Mouse (Mus musculus): ENCODE data around the gene Ephb6. TPM values are rescaled to one million over a fixed set of nuclear protein-coding genes. Genes with fewer than 3 reads are reported as not detected.
"Not testable (repeated sequence)": the region's sequence is repeated elsewhere in the genome, so short reads cannot be mapped to it uniquely, and the experiment has no call there.

The Ephb6 gene
- total RNA-seq (2021) = 100 to 1,000 TPM; 116 to 117 TPM

DNA sequence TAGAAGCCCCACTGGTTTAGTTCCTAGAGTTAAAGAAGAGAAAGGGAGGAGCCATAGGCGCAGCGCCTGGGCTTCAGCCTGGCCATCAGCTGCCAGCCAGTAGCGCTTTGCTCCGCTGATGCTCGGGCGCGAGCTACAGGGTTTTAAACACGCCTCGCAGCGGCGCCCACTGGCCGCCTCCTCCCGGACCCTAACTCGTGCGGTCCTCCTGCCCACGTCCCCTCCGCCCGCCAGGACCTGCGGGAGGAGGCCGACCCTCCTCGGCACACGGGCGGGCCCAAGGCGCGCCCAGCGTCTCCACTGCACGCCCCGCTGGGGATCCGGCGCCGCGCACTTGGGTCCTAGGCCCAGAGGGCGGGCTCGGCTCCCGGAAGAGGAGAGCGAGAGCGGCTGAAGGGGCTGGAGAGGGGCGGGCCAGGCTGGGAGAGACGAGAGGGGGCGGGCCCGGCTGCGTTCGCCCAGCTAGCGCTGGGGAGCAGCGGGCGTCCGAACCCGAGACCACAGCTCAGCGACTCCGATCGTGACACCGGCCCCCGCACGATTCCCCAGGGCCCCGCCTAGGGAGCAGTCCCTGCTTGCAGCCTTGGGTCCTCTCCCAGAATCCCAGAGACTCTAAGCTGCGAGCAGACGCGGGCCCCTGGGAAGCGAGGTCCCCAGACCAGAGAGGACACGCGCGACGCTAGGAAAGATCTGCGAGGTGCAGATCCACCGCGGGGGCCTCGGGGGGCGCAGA lies at the start of gene Ephb6:
Ephb6 (plus strand) TSS at position 422 of the 733 bp plus-strand sequence.
- intact Hi-C loops (cut with DNase I) = loop anchor here (2.0 to 5.0 kb wide), 3 partner anchors 156 to 717 kb away; partner anchors contain the start of gene Fam131b
- DNase-seq (ENCODE audit: low spot score in 2 of 2) = peak; percentile 73 to 76

DNA sequence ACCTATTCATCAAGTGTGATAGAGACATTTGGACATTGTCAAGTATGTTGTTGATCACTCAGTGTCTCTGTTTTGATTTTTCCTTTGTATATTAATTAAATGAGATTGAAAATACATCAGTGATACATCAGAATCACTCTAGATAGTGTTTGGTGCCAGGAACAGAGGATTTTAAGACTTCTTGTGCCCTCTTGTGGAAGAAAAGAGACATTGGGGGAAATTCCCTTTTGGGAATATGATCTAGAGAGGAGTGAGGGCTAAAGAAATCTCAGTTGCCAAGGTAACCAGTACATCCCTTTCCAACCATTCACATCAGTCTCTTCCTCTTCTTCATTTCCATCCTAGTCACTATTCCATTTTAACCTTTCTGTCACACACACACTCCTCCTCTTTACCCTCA lies 48.9 kb upstream of the Ephb6 start:
- intact Hi-C loops (cut with DNase I) = loop anchor here (5.0 kb wide), 2 partner anchors 294 to 499 kb away; no protein-coding TSS in a partner anchor
- peak in 1 of 2 experiments; percentile 64 for DNase-seq (ENCODE audit: low spot score in 2 of 2)

DNA sequence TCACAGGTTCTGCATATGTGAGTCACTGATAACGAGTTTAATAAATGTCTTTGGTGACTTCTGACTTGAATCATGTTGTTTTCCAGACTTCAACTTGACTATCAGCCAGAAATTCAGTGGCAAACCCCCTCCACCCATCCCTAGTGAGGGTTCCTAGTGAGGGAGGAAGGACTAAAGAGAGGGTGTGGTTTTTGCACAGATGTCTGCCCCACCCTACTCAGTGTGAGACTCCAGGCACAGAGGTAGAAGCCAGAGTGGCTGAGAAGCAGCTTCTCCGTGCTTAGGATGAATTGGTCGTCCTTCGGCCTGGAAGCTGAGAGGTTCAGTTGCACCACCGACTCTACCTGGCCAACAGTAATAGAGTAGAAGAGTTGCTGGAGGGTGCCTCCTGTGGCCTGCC lies 47.8 kb upstream of the Ephb6 start:
- no peak for DNase-seq (ENCODE audit: low spot score in 2 of 2)
- intact Hi-C loops (cut with DNase I) = loop anchor here (5.0 kb wide), 2 partner anchors 295 to 500 kb away; no protein-coding TSS in a partner anchor

DNA sequence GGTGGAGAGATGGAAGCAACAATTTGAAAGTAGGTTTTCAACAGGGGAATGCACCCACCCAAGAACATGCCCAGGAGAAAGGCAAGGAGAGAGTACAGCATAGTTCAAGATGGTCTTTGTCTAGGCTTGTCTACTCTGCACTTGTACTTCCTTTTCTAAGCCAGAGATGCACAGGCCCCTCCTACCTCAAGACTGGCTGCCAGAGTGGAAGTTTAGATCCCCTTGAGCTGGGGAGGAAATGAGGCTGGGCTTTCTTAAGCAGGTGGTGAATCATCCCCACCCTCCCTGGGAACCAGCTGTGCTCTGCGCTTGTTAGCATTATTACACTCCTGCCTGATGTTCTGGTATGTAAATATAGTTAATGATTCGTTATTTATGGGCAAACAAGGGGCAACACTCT lies 47.0 kb upstream of the Ephb6 start:
- no peak for DNase-seq (ENCODE audit: low spot score in 2 of 2)
- intact Hi-C loops (cut with DNase I) = loop anchor here (5.0 kb wide), 2 partner anchors 296 to 501 kb away; no protein-coding TSS in a partner anchor

DNA sequence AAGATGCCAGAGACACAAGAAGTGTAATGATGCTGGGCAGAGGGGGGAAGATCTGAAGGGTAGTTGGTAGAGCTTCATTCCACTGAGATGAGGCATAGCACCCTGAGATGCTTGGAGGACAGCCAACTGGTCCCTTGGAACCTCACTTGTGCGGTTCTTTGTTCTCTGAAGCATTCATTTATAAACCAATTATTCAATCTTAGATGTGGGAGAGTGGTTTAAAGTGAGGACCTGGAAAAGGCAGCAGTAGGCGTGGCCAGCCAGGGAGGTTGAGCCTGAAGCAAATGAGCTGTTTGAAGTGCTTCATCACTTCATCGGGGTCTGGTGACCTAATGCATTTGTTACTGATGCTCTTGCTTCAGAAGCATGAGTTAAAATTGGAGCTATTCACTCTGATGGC lies 46.0 kb upstream of the Ephb6 start:
- intact Hi-C loops (cut with DNase I) = loop anchor here (5.0 kb wide), 2 partner anchors 297 to 502 kb away; no protein-coding TSS in a partner anchor
- DNase-seq (ENCODE audit: low spot score in 2 of 2) = no peak

DNA sequence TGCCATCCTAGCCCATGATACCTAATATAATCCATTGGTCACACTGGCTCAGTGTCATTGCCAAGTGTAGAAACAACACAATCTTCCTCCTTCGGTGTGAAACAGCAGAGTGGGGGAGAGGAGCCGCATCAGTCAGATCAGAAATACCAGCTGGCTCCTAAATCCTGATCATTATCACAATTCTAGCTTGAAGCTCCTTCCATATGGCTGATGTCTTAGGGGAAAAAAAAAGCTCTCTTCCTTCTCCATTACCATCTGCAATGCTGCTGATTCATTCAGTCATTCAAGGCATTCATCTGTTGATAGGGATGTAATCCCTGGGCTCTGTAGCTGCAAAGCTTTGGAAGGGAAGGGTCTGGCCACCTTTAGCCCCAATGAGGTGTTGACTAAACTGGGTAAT lies 45.0 kb upstream of the Ephb6 start:
- DNase-seq (ENCODE audit: low spot score in 2 of 2) = peak; percentile 34 to 78
- intact Hi-C loops (cut with DNase I) = no loop called here

DNA sequence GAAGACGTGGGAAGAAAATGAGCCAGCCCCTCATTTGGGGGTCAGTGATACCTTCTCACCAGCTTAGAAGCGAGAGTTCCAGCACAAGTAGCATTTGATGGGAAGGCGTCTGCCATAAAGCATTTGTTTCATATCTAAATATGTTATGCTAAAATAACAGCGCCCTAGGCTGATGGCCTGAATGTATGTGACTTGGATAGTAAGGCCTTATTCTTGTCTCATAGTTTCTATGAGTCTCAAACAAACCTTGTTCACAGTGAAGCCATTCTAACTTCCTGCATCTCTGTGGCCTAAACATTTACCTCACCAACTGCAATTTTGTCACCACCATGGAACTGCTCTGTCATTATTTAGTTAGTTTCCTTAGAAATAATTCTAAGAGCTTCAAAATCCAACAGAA lies 42.7 kb upstream of the Ephb6 start:
- no peak for DNase-seq (ENCODE audit: low spot score in 2 of 2)
- intact Hi-C loops (cut with DNase I) = no loop called here

DNA sequence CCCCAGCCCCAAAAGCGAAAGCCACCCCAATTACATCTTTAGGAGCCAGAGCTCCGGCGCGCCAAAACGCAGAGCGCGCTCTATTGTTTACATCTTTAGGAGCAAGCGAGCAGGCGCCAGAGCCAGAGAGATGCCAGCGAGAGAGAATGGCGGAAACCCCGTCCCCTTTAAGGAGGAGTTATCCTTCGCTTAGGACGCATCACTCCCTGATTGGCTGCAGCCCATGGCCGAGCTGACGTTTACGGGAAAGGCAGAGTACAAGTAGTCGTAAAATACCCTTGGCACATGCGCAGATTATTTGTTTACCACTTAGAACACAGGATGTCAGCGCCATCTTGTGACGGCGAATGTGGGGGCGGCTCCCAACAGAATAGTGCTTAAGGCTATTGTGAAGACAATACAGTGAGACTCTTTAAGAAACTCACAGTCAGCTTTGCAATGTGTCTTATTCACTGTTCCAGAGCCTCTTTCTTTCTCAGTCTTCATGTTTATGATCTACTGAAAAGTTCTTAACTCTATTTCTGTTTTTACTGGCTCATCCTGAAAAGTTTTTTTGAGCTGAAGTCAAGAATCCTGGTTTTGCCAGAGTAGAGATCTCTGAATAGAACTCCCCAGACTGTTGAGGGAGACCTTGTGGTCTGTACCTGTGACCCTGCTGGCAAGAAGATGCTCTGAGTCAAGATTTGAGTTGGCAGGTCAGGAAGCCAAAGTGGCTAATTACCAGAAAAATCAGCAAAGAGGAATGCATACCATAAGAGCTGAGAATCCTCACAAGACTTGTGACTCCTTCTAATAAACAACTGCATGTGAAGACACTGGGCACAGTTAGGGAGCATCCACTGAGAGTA lies 42.0 kb upstream of the Ephb6 start:
- DNase-seq (ENCODE audit: low spot score in 2 of 2); intact Hi-C loops (cut with DNase I): not testable (repeated sequence)

DNA sequence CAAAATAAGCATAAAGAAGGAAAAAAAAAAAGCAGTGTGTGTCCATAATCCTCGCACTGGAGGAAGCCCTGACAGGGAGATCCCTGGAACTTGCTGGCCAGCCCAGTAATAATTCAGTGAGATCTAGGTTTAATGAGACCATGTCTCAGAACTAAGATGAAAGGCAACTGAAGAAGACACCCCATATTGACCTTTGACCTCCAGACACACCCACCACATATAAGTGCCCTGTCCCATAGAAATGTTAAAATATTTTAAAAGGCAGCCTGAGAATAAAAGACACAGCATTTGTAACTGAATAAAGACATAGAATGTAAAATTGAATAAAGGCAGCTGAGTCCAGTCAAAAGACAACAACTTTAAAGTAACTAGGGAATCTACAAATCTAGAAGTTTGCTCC lies 40.0 kb upstream of the Ephb6 start:
- DNase-seq (ENCODE audit: low spot score in 2 of 2) = no peak
- intact Hi-C loops (cut with DNase I) = no loop called here

DNA sequence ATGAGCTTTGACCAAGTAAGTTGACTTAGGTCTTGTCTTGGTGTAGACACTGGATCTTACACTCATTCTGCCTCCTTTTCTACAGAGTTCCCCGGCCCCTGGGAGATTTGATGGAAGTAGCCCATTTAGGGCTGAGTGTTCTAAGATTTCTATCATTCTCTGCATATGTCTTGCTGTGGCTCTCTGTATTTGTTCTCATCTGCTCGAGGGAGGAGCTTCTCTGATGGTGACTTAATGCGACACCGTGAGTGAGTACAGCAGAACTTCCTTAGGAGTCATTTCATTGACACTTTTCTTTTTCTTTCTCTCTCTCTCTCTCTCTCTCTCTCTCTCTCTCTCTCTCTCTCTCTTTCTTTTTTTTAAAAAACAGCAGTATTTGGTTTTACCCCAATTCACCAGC lies 38.3 kb upstream of the Ephb6 start:
- no peak for DNase-seq (ENCODE audit: low spot score in 2 of 2)
- intact Hi-C loops (cut with DNase I) = no loop called here

DNA sequence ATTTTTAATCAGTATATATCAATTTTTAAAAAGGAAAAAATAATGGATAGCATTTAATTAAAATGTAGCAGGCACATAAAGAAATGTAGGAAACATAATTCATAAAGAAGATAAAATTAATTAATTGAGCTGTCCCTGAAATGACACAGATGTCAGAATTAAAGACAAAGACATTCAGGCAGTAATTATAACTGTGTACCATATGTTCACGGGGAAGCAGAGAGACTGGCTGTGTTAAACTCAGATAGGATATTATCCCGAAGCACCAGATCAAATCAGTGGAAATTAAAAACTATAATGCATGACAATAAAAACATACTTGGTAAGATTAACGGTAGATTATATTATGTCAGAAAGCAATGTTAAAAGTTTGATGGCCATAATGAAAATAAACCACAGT lies 36.2 kb upstream of the Ephb6 start:
- no peak for DNase-seq (ENCODE audit: low spot score in 2 of 2)
- intact Hi-C loops (cut with DNase I) = no loop called here

DNA sequence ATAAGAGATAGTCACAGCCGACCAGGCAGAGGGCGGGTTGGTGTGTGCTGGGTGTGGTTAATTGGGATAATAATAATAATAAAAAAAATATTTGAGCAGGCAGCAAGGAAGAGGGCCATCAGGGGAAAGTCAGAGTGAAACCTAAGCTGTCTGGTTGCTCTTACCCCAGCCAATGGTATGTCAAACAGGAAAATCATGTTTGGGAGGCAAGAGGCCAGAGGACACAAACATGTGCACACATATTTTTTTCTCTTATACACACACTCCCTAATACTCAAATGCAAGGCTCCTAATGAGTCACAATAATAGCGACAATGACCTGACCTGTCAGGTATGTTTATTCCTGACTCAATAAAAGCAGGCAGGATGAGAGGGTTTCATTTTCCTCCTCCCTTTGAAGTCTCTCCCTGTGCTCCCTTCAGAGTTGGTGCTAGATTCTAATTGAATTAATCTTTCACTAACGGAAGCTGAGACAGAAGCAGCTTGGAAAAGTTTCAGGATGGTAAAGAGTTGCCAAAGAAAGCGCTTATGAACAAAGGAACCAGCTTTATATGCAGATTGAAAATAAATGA lies 28.7 kb upstream of the Ephb6 start:
- DNase-seq (ENCODE audit: low spot score in 2 of 2) = no peak
- intact Hi-C loops (cut with DNase I) = no loop called here

DNA sequence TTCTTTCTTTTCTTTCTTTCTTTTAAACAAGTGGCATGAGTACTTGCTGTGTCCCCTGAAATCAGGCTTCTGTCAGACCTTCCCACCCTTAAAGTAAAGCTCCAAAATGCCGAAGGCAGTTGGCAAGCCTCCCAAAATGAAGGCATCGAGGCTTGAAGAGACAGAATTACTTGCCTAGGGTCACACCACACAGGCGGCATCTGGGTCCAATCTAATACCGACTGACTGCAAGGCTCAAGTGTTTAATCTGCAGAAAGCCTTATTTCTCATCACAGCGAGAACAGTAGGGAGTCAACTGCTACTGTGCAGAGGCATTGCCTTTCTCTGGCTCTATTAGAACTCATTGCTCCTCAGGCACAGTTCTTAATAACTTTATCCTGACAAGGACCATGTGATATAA lies 28.0 kb upstream of the Ephb6 start:
- no peak for DNase-seq (ENCODE audit: low spot score in 2 of 2)

DNA sequence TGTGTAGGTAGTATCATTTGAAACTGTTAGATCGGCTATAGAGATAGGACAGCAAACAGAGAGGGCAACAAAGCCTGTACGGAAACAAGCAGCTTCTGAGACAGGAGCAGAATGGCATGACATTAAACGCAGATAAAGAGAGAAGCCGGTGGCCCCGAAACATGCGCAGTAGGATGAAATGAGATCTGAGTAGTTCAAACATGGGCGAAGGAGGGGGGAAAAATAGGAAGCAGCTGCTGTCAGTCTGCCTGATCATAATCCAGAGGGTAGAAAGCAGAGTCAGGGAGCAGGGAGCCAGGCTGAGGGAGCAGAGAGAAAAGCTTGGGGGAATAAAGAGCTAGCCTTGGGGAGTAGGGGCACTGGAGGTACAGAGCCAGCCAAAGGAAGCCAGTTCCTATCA lies 24.0 kb upstream of the Ephb6 start:
- intact Hi-C loops (cut with DNase I) = no loop called here
- no peak for DNase-seq (ENCODE audit: low spot score in 2 of 2)

More for the DNA sequence above, 28.0 kb upstream of the Ephb6 start:
- intact Hi-C loops (cut with DNase I) = no loop called here

DNA sequence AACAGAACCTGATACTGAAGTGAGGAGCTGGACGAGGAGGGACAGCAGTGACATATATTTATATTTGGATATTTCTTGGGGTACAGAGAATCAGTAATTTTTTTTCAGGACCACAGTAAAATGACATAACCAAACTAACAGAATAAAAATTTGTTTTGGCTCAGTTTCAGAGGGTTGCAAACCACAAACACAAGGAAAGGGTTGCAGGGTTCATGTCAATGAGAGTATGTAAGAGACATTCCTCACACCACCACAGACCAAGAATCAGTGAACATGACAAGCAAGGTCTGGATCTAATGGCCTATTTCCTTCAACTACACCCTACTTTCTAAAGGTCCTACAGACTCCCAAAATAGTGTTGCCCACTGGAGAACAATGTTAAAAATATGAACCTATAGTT lies 23.1 kb upstream of the Ephb6 start:
- DNase-seq (ENCODE audit: low spot score in 2 of 2) = no peak
- intact Hi-C loops (cut with DNase I) = no loop called here

DNA sequence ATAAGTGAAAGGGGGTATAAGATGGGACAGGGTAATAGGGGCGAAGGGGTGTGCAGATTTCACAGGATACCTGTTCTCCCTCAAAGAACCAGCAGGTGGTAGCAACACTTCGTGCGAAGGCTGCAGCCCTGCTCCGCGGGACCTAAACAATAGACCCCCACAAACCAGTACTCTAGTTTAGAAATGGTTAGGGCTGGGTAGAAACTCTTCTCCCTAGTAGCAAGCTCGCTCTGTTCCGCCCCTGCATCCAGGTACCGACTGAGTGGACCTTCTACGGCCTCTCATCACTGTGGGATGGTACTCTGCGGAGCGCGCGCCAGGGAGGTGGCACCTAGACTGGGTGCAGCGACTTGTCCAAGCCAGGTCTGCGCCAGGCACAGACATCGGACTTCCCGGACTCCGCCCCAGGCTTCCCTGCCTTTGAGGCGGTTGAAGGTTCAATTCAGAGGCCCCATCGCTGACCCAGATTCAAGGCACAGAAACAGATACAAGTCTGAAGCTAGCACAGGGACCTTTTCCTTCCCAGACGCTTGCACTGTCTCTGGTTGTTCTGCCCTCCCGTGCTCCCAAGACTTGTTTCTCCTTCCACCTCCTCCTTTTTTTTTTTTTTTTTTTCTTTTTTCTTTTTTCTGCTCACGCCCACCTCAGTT lies 756 bp upstream of the Ephb6 start:
- DNase-seq (ENCODE audit: low spot score in 2 of 2) = peak; percentile 57 to 62
- intact Hi-C loops (cut with DNase I) = loop anchor here (2.0 to 5.0 kb wide), 3 partner anchors 156 to 718 kb away; partner anchors contain the start of gene Fam131b

DNA sequence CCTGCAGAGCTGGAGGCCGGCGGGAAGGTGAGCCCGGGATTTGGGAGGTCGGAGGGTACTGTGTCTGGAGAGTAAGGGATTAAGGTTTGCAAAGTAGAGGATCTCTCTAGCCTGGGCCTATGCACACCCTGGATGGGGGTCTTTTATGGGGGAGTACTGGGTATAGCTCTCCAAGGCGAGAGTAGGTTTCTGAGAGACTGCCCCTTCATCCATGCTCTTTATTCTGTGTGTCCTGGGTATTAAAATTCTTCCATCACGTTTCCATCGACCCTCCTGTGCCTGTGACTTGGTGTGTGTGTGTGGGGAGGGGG lies 467 bp downstream of the Ephb6 start:
- no peak for DNase-seq (ENCODE audit: low spot score in 2 of 2)
- intact Hi-C loops (cut with DNase I) = loop anchor here (2.0 to 5.0 kb wide), 4 partner anchors 155 to 717 kb away; partner anchors contain the start of genes Casp2 and Fam131b

DNA sequence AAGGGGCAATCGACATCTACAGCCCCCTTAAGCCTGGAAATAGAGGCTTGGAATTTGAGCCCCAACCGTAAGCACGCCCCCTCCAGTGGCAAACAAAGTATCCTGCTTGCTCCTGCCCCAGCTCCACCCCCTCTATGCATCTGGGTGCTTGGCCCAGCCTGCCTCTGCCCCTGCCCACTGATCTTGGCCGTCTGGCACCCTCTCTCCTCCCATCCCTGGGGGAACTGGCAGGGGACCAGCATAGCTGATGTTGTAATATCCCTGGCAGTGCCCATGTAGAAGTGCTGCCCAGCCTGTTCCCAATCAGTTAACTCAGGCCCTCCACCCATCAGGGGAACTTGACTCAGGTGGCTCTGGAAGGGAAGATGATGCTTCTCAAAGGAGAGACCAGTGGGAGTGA lies 932 bp downstream of the Ephb6 start:
- DNase-seq (ENCODE audit: low spot score in 2 of 2) = peak in 1 of 2 experiments; percentile 77
- intact Hi-C loops (cut with DNase I) = loop anchor here (2.0 to 5.0 kb wide), 2 partner anchors 659 to 716 kb away; partner anchors contain the start of genes Casp2 and Fam131b

DNA sequence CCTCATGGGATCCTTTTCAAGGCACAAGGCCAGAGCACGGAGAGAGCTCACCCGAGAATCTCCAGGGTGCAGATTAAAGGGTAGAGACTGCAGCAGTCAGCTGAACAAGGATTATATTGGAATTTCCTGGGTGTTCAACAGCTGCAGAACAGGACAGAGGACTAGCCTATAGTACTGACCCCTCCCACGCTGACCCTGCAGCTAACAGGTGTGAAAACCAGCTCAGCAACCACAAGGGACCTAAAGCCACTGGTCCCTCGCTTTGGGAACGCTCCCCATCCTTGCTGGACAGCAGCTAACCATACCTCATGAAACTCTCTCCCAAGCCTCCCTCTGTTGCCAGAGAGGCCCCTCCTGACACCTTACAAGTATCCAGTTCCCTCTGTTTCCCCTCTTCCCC lies 2.4 kb downstream of the Ephb6 start:
- no peak for DNase-seq (ENCODE audit: low spot score in 2 of 2)
- intact Hi-C loops (cut with DNase I) = loop anchor here (2.0 to 5.0 kb wide), 2 partner anchors 657 to 715 kb away; partner anchors contain the start of genes Casp2 and Fam131b

All from left cerebral cortex, postnatal 25 days (tissue).